Mouse (Mus musculus) T-helper 2 cell (primary cell): ENCODE data around the gene Depdc7.

Experiments used
- in situ Hi-C: fragments of 300-600 bp; cut with MboI, MseI; formaldehyde crosslinking; loops from one replicate; pipeline ENCODE4 v1.15.1; 2025; ENCODE audit warnings: high pct_unique_total_duplicates

The Depdc7 gene

DNA sequence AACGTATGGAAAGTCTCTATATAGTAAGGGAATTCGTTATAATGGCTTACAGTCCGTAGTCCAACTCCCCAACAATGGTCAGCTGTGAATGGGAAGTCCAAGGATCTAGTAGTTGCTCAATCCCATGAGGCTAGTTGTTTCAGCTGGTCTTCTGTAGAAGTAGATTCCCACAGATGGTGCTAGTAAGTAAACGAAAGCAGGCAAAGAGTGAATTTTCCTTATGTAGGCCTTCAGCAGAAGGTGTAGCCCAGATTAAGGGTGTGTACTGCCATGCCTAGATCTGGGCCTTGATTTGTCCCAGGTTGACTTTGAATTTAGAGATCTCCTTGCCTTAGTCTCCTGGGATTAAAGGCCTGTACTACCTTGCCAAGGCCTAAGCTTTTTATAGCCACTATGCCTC lies 26.4 kb downstream of the Depdc7 start, which contains the start of gene Pin1rt1:
Gene Pin1rt1, minus strand, starts transcription at position 101 of the 400 bp plus-strand sequence.
- in situ Hi-C loops: no loop called here

DNA sequence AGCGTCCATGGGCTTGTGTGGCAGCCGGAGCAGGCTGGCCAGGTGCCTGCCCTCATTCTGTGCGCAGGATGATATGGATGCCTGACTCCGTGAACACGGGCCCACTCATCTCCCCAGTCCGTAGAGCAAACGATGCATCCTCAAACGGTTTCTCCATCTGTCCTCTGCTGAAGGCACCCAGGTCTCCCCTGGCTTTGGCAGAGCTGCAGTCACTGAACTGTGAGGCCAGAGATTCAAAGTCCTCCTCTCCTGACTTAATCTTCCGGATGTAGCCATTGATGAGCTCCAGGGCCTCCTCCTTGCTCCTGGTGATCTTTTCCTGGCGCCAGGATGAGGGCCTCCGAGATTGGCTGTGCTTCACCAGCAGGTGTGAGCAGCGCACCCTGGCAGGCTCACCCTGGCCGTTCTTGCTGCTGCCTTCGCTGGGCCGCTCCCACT lies 28.4 kb downstream of the Depdc7 start:
- in situ Hi-C loops: no loop called here

- in situ Hi-C loops: no loop called here
These were observed 30.2 kb downstream of the Depdc7 start for GRCm38 (mm10) chr2:104712486-104712809.

GRCm38 (mm10) chr2:104711585-104712485 lies 30.8 kb downstream of the Depdc7 start, which contains the start of gene Tcp11l1:
TSS of gene Tcp11l1 (minus strand) at chr2:104712169.
- in situ Hi-C loops: no loop called here

- in situ Hi-C loops: no loop called here
These were observed 31.9 kb downstream of the Depdc7 start for GRCm38 (mm10) chr2:104710670-104711370.

DNA sequence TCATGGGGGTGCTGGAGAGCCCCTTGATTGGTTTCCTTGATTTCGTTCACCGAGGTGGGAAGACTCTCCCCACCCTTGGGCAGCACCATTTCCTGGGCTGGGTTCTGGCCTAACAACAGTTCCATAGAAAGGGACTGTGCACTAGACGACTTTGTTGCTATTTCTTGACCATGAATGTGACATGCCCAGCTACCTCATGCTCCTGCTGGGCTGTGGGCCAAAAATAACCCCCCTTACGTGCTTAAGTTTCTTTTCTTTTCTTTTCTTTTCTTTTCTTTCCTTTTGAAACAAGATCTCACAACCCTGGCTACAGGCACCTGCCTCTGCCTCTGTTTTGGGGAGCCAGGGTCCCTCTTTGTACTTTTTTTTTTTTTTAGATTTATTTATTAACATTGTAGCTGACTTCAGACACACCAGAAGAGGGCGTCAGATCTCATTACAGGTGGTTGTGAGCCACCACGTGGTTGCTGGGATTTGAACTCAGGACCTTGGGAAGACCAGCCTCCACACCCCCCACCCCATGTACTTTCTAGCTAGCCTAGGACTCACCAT lies 32.8 kb downstream of the Depdc7 start:
- in situ Hi-C loops: no loop called here

DNA sequence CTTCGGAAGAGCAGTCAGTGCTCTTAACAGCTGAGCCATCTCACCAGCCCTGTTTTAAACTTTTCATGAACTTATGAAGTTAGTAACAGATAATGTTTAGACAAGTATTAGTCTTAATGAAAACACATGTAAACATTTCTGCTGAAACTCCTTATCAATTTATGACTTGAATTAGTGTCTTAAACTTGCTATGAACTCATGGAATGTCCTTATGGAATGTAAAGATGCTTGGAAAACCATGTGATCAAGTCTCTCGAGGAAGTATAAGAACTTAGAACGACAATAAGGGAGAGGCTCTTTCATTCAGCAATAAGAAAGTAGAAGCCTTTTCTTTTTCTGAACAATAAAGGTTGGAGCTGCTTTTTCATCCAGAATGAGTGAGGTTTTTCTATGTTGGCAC lies 38.3 kb downstream of the Depdc7 start:
- in situ Hi-C loops: no loop called here

DNA sequence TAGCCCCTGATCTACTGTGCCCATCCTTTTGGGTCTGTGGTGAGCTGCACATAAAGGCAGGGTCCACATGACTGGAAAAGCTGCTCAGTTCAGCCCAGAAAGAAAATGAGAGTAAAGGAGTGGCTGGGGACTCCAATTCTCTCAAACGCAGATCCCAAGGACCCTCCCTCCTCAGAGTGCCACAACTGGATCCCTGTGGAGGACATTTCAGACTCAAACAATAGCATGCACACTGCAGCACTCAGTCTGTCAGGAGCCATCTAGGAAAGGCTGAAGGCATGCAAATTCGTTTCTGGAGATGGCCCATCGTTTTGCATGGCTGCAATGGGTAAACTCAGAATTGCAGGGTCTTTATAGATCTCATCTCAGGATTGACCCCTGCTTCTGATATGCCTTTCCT lies 39.5 kb downstream of the Depdc7 start:
- in situ Hi-C loops: no loop called here

DNA sequence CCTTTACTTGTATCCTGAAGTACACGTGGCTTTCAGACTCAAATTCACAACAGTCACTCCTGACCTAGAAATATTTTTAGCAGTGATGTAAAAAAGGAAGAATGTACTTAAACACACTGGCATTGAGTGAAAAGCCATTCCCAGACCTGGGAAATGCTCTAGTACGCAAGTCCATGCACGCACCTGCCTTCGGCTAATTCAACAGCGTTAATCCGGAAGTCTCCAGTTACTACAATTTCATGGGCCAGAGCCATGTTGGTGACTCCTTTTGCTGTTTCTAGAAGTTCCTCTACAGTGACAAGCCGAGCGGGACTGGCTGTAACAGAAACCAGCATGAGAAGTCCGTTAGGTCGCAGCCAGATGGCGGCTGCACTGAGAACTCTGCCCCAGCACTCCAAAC lies 43.0 kb downstream of the Depdc7 start:
- in situ Hi-C loops: no loop called here

DNA sequence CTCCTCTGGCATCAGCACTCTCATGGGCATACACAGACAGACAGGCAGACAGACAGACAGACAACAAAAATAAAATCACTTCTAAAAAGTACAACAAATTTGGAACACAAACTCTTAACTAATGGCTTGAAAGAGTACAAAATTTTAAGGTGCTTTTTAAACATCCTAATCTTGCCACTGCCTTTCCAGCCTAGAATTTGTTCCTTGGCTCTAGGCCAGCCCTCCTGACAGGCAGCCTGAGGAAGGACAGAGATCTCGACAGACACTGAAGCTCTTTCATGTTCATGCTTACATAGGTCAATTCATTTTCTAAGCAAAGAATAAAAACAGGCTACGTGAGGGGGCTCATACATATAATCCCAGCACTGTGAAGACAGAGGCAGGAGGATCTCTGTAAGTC lies 50.1 kb downstream of the Depdc7 start:
- in situ Hi-C loops: no loop called here

DNA sequence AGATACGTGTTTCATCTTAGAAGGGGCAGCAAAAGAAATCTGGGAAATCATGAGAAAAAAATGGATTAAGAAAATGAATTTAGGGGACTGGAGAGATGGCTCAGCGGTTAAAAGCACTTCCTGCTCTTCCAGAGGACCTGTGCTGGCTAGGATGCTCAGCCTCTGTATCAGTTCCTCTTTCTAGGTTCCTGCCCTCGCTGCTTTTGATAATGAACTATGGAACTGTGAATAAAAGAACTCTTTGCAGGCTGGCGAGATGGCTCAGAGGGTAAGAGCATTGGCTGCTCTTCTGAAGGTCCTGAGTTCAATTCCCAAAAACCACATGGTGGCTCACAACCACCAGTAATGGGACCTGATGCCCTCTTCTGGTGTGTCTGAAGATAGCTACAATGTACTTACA lies 52.0 kb downstream of the Depdc7 start:
- in situ Hi-C loops: no loop called here

DNA sequence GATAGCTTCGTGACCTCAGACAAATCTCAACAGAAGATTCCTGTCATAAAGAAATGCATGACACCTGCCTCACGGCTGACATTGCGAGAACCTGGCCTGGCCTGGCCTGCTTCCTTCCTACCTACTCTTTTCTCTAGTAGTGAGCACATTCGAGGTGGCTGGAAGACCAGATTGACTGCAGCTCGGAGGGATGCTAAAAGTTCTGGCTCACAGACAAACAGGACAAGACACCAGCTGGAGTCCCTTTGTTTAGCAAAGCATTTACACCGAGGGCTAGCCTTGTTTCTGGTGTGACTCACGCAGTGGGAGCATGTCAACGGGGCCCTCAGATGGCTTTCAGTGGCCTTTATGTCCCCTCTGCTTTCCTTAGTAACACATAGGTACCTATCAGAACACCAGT lies 54.0 kb downstream of the Depdc7 start:
- in situ Hi-C loops: no loop called here

GRCm38 (mm10) chr2:104688321-104688720 lies 54.4 kb downstream of the Depdc7 start:
- in situ Hi-C loops: no loop called here

DNA sequence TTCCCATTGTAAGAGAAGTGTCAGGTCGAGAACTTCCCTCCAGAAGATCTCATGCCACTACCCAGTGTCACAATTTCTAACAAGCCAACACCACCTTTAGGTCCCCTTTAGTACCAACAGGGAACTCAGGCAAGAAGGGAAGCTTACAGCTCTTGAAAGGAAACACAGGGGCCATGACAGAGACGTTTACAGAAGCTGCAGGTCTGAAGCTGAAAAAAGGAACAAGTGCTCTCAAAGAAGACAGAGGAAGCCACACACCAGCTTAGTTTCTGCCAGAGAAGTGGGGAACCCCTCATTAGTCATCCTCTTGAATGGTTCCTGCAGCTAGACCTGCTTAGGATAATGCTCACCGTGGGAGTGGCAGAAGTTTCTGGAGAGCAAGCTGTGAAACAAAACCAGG lies 55.4 kb downstream of the Depdc7 start:
- in situ Hi-C loops: no loop called here

DNA sequence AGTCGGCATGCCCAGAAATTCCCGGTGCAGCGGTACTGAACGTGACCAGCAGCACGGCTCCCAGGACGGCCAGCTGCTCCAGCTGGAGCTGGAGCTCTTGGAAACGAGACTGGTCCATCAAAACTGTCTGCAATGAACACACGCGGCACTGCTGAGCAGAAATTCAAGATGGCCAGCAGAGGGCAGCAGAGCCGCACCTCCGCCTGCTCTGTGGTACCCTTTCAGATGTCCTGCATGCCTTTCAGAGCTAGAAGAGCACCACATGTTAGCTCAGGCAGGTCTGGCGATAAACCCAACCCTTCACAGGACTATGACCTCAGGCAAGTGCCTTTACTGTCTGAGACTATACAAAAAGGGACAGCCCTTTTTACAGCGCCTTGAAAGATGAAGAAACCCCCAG lies 57.3 kb downstream of the Depdc7 start:
- in situ Hi-C loops: no loop called here

DNA sequence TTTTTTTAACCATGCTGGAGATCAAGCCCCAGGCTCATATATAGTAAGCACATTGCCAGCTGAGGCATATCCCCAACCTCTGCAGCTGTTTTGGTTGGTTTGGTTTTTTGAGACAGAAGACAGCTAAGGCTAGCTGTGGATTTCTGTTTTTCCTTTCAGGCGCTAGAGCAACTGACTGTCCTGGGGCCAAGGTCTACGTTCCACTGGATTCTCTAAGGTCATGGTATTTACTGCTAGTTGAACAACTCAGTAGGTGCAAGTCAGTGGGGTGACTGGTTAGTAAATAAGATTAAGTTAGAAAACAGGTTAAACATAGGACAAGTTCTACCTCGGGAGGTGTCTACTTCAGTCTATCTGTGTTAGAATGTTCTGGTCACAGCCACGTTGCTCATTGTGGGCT lies 57.9 kb downstream of the Depdc7 start:
- in situ Hi-C loops: loop anchor here (5.0 kb wide), 1 partner anchor 68 kb away; no protein-coding TSS in a partner anchor

DNA sequence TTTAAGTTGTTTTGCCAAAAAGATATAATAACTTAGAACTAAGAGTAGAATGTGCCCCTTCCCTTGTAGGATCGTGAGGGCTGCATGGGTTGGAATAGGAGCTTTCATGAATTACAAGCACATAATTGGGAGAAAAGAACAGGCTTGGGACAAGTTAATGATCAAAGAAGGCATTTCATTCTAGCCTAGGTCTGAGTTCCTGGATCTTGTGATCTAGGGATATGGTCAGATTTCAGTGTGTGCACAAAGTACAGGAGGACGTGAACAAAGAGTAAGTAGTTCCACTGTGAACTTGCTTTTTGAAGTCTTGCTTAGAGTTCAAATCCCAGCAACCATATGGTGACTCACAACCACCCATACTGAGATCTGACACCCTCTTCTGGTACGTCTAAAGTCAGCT lies 65.4 kb downstream of the Depdc7 start:
- in situ Hi-C loops: no loop called here
